Mouse (Mus musculus): ENCODE results near the gene Loxl3. TPM values are rescaled to one million over a fixed set of nuclear protein-coding genes. Genes with fewer than 3 reads are reported as not detected.

Loxl3 gene
- polyA plus RNA-seq, 1 experiment from 2014 or later = 7.9 TPM

- Histone ChIP-seq H3K27me3 (ENCODE audit: low read depth, poor library complexity, severe bottlenecking) (no peaks in the 10 kb centered on the region), H3K27ac (replicated peaks) (no peak overlapping the region), H3K36me3 (no peaks in the 10 kb centered on the region), H3K4me1 (peaks cover 6% of the 10 kb centered on the region), H3K4me3 (no peak overlapping the region), H3K9me3 (replicated peaks) (no peaks in the 10 kb centered on the region)
- WGBS = 80% methylated on average over 10 of the region's 10 CpGs
- DNase-seq (ENCODE audit: low spot score) = no peak
Observed at GRCm38 (mm10) chr6:83005444-83006011, 28.4 kb upstream of the Loxl3 start.

GRCm38 (mm10) chr6:83006114-83006513, 27.9 kb upstream of the Loxl3 start:
- Histone ChIP-seq H3K36me3 (no peaks in the 10 kb centered on the region), H3K4me1 (peaks cover 6% of the 10 kb centered on the region), H3K4me3 (no peak overlapping the region), H3K27me3 (ENCODE audit: low read depth, poor library complexity, severe bottlenecking) (no peaks in the 10 kb centered on the region), H3K9me3 (replicated peaks) (no peaks in the 10 kb centered on the region), H3K27ac (replicated peaks) (no peak overlapping the region)
- DNase-seq (ENCODE audit: low spot score) = no peak
- WGBS = 87% methylated on average over 6 of the region's 6 CpGs

GRCm38 (mm10) chr6:83008659-83009058, 25.3 kb upstream of the Loxl3 start:
- WGBS = 75% methylated on average over 3 of the region's 3 CpGs

GRCm38 (mm10) chr6:83010010-83010409, 24.0 kb upstream of the Loxl3 start:
- Histone ChIP-seq H3K9me3 (replicated peaks) (no peaks in the 10 kb centered on the region), H3K27ac (replicated peaks) (no peak overlapping the region), H3K36me3 (no peaks in the 10 kb centered on the region), H3K27me3 (ENCODE audit: low read depth, poor library complexity, severe bottlenecking) (no peaks in the 10 kb centered on the region), H3K4me1 (peaks cover 2% of the 10 kb centered on the region), H3K4me3 (no peak overlapping the region)
- 84% methylated on average over 7 of the region's 7 CpGs for WGBS
- DNase-seq (ENCODE audit: low spot score) = no peak

More at GRCm38 (mm10) chr6:83008659-83009058, 25.3 kb upstream of the Loxl3 start:
- Histone ChIP-seq H3K36me3 (no peaks in the 10 kb centered on the region), H3K4me3 (no peak overlapping the region), H3K9me3 (replicated peaks) (no peaks in the 10 kb centered on the region), H3K4me1 (peaks cover 6% of the 10 kb centered on the region), H3K27me3 (ENCODE audit: low read depth, poor library complexity, severe bottlenecking) (no peaks in the 10 kb centered on the region), H3K27ac (replicated peaks) (no peak overlapping the region)
- no peak for DNase-seq (ENCODE audit: low spot score)

- no peaks in the 10 kb centered on the region for H3K36me3 ChIP-seq
- H3K9me3 ChIP-seq (replicated peaks) = no peaks in the 10 kb centered on the region
- H3K27me3 ChIP-seq (ENCODE audit: low read depth, poor library complexity, severe bottlenecking) = no peaks in the 10 kb centered on the region
- 85% methylated on average over 7 of the region's 7 CpGs for WGBS
- H3K27ac ChIP-seq (replicated peaks) = no peak overlapping the region
- H3K4me1 ChIP-seq = no peaks in the 10 kb centered on the region
- H3K4me3 ChIP-seq = no peak overlapping the region
- DNase-seq (ENCODE audit: low spot score) = no peak
Observed at GRCm38 (mm10) chr6:83011255-83011654, 22.7 kb upstream of the Loxl3 start.

- no peak for DNase-seq (ENCODE audit: low spot score)
- no peaks in the 10 kb centered on the region for H3K36me3 ChIP-seq
- WGBS = 81% methylated on average over 6 of the region's 6 CpGs
- no peaks in the 10 kb centered on the region for H3K27me3 ChIP-seq (ENCODE audit: low read depth, poor library complexity, severe bottlenecking)
- no peaks in the 10 kb centered on the region for H3K9me3 ChIP-seq (replicated peaks)
- H3K27ac ChIP-seq (replicated peaks) = no peak overlapping the region
- H3K4me3 ChIP-seq = no peak overlapping the region
- H3K4me1 ChIP-seq = no peaks in the 10 kb centered on the region
Observed at GRCm38 (mm10) chr6:83011756-83012155, 22.2 kb upstream of the Loxl3 start.

GRCm38 (mm10) chr6:83013444-83013843, 20.5 kb upstream of the Loxl3 start:
- H3K27me3 ChIP-seq (ENCODE audit: low read depth, poor library complexity, severe bottlenecking) = no peaks in the 10 kb centered on the region
- no peaks in the 10 kb centered on the region for H3K4me1 ChIP-seq
- H3K9me3 ChIP-seq (replicated peaks) = no peaks in the 10 kb centered on the region
- H3K4me3 ChIP-seq = no peak overlapping the region
- H3K36me3 ChIP-seq = no peaks in the 10 kb centered on the region
- no peak overlapping the region for H3K27ac ChIP-seq (replicated peaks)
- WGBS = 86% methylated on average over 5 of the region's 5 CpGs
- DNase-seq (ENCODE audit: low spot score) = no peak

- Histone ChIP-seq H3K9me3 (replicated peaks) (no peaks in the 10 kb centered on the region), H3K4me3 (no peak overlapping the region), H3K4me1 (no peaks in the 10 kb centered on the region), H3K36me3 (no peaks in the 10 kb centered on the region), H3K27me3 (ENCODE audit: low read depth, poor library complexity, severe bottlenecking) (no peaks in the 10 kb centered on the region), H3K27ac (replicated peaks) (no peak overlapping the region)
- DNase-seq (ENCODE audit: low spot score) = no peak
- WGBS = 79% methylated on average over 12 of the region's 12 CpGs
Observed at GRCm38 (mm10) chr6:83014482-83015466, 19.2 kb upstream of the Loxl3 start.

- 87% methylated on average over 2 of the region's 2 CpGs for WGBS
Observed at GRCm38 (mm10) chr6:83015749-83016148, 18.2 kb upstream of the Loxl3 start.

GRCm38 (mm10) chr6:83017190-83017589, 16.8 kb upstream of the Loxl3 start:
- no peak overlapping the region for H3K4me3 ChIP-seq
- no peak overlapping the region for H3K27ac ChIP-seq (replicated peaks)
- no peaks in the 10 kb centered on the region; the same call in 1 of the 2 replicates for H3K27me3 ChIP-seq (ENCODE audit: low read depth, poor library complexity, severe bottlenecking)
- H3K9me3 ChIP-seq (replicated peaks) = no peaks in the 10 kb centered on the region
- no peak for DNase-seq (ENCODE audit: low spot score)
- H3K36me3 ChIP-seq = no peaks in the 10 kb centered on the region
- 76% methylated on average over 3 of the region's 3 CpGs for WGBS
- H3K4me1 ChIP-seq = no peaks in the 10 kb centered on the region

More at GRCm38 (mm10) chr6:83015749-83016148, 18.2 kb upstream of the Loxl3 start:
- no peak for DNase-seq (ENCODE audit: low spot score)
- Histone ChIP-seq H3K27ac (replicated peaks) (no peak overlapping the region), H3K4me3 (no peak overlapping the region), H3K4me1 (no peaks in the 10 kb centered on the region), H3K36me3 (no peaks in the 10 kb centered on the region), H3K9me3 (replicated peaks) (no peaks in the 10 kb centered on the region), H3K27me3 (ENCODE audit: low read depth, poor library complexity, severe bottlenecking) (no peaks in the 10 kb centered on the region)

- H3K9me3 ChIP-seq (replicated peaks) = no peaks in the 10 kb centered on the region
- 76% methylated on average over 3 of the region's 3 CpGs for WGBS
- no peak overlapping the region for H3K4me3 ChIP-seq
- no peak for DNase-seq (ENCODE audit: low spot score)
- no peaks in the 10 kb centered on the region; the same call in 1 of the 2 replicates for H3K27me3 ChIP-seq (ENCODE audit: low read depth, poor library complexity, severe bottlenecking)
- no peaks in the 10 kb centered on the region for H3K36me3 ChIP-seq
- no peaks in the 10 kb centered on the region for H3K4me1 ChIP-seq
- H3K27ac ChIP-seq (replicated peaks) = no peak overlapping the region
Observed at GRCm38 (mm10) chr6:83019044-83019443, 14.9 kb upstream of the Loxl3 start.

GRCm38 (mm10) chr6:83020121-83020520, 13.9 kb upstream of the Loxl3 start:
- DNase-seq (ENCODE audit: low spot score) = no peak
- Histone ChIP-seq H3K36me3 (no peaks in the 10 kb centered on the region), H3K27ac (replicated peaks) (no peak overlapping the region), H3K27me3 (ENCODE audit: low read depth, poor library complexity, severe bottlenecking) (no peaks in the 10 kb centered on the region; the same call in 1 of the 2 replicates), H3K4me3 (no peak overlapping the region), H3K9me3 (replicated peaks) (no peaks in the 10 kb centered on the region), H3K4me1 (no peaks in the 10 kb centered on the region)
- 88% methylated on average over 6 of the region's 6 CpGs for WGBS

Measured in midbrain, embryonic 10.5 days (tissue).